Mouse (Mus musculus): Measurements from ENCODE around the gene Rapgef1. TPM values are rescaled to one million over a fixed set of nuclear protein-coding genes. Genes with fewer than 3 reads are reported as not detected.

Gene Rapgef1
- polyA plus RNA-seq, 1 experiment from 2014 or later = 19.8 TPM

DNA sequence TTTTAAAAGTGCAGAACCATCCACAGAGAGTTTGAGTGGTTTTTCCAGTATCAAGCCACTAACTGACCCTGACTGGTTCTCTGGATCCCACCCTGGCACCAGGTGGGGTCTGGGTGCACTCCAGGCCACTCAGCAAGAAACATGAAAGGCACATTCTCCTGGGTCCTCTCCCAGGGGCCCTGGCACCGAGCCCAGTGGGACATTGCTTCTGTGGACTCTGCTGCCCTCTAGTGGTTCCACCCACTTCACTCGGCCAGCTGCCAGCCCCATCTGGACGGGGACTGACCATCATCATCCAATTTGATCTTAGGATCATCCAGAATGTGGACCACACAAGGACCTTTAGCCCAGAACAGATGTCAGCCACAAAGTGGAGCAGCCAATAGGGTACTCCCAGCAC, 15.6 kb upstream of the Rapgef1 start:
- no peaks in the 10 kb centered on the region for H3K9me3 ChIP-seq
- H3K4me1 ChIP-seq (replicated peaks) = 0 out of 2 replicates have a peak, but pooled peaks cover 3% of the 10 kb centered on the region
- peaks cover 10% of the 10 kb centered on the region for H3K27me3 ChIP-seq
- ATAC-seq = peak; percentile 37; the same call in 1 of the 2 replicates
- no peaks in the 10 kb centered on the region for H3K36me3 ChIP-seq
- no peak overlapping the region for H3K9ac ChIP-seq (replicated peaks)
- no peak overlapping the region for H3K4me2 ChIP-seq (replicated peaks)
- H3K27ac ChIP-seq = no peak overlapping the region
- 2% methylated on average over 3 of the region's 3 CpGs for WGBS
- H3K4me3 ChIP-seq (replicated peaks) = no peak overlapping the region

DNA sequence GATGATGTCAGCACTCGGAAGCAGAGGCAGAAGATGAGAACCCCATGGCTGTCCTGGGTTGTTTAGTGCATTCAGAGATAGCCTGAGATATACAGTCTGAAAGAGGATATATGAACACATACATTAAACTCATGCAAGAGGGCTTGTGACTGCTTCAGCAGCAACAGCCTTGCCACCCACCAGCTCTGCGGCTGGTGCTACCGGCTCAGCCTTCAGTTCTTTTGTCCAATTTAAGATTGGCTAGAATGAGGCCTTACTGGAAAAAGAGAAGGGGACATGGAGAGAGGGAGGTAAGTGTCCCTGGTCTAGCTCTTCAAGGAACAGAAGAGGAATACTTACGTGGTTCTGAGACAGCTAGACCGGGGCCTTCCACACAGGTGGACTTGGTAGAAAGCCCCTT, 13.9 kb upstream of the Rapgef1 start:
- ATAC-seq = no peak
- H3K27ac ChIP-seq = no peak overlapping the region
- peaks cover 10% of the 10 kb centered on the region for H3K27me3 ChIP-seq
- no peak overlapping the region for H3K4me3 ChIP-seq (replicated peaks)
- H3K4me1 ChIP-seq (replicated peaks) = 0 out of 2 replicates have a peak, but pooled peaks cover 3% of the 10 kb centered on the region
- H3K4me2 ChIP-seq (replicated peaks) = no peak overlapping the region
- WGBS = 89% methylated on average over 5 of the region's 5 CpGs
- H3K36me3 ChIP-seq = no peaks in the 10 kb centered on the region
- no peaks in the 10 kb centered on the region for H3K9me3 ChIP-seq
- H3K9ac ChIP-seq (replicated peaks) = no peak overlapping the region

DNA sequence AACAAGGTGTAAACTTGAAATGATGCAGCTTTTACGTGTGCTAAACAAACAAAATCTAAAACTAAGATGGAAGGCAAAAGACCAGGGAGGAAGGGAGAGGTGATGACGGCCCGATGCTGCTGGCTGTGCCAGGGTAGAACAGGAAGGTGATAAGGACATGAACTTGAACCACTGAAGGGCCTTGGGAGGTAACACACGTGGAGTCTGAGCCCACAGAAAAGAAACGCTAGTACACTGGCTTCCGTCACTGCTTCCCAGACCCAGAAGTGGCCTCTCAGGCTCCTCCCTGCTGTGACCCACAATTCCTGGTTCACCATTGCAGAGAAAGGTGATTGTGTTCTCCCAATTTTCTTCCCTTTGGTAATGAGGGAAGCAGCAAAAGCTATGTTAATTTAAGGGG, 13.1 kb upstream of the Rapgef1 start:
- Histone ChIP-seq H3K27ac (no peak overlapping the region), H3K4me1 (replicated peaks) (0 out of 2 replicates have a peak, but pooled peaks cover 3% of the 10 kb centered on the region), H3K4me2 (replicated peaks) (no peak overlapping the region), H3K4me3 (replicated peaks) (no peak overlapping the region), H3K36me3 (no peaks in the 10 kb centered on the region), H3K9me3 (no peaks in the 10 kb centered on the region), H3K9ac (replicated peaks) (no peak overlapping the region), H3K27me3 (peaks cover 10% of the 10 kb centered on the region)
- 57% methylated on average over 6 of the region's 6 CpGs for WGBS
- ATAC-seq = no peak

DNA sequence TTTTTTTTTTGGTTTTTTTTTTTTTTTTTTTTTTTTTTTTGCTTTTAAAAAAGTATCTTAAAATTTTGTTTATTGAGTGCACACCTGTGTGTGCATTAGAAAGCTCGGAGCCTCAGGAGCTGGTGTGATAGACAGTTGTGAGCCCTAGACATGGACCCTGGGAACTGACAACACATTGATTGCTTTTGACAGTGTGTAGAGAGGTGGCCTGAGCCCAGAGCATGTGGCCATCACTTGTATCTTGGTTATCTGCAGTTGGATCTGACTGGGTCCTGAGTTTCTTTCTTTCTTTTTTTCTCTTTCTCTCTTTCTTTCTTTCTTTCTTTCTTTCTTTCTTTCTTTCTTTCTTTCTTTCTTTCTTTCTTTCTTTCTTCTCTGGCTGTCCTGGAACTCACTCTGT, 2.2 kb upstream of the Rapgef1 start:
- H3K27ac ChIP-seq = no peak overlapping the region
- H3K4me2 ChIP-seq (replicated peaks) = no peak overlapping the region
- H3K9me3 ChIP-seq = no peaks in the 10 kb centered on the region
- H3K9ac ChIP-seq (replicated peaks) = no peak overlapping the region
- no peaks in the 10 kb centered on the region for H3K27me3 ChIP-seq
- H3K4me1 ChIP-seq (replicated peaks) = peaks cover 20% of the 10 kb centered on the region
- H3K36me3 ChIP-seq = no peaks in the 10 kb centered on the region
- no peak overlapping the region for H3K4me3 ChIP-seq (replicated peaks)
- no peak for ATAC-seq
- WGBS = 89% methylated on average over 1 of the region's 1 CpGs

DNA sequence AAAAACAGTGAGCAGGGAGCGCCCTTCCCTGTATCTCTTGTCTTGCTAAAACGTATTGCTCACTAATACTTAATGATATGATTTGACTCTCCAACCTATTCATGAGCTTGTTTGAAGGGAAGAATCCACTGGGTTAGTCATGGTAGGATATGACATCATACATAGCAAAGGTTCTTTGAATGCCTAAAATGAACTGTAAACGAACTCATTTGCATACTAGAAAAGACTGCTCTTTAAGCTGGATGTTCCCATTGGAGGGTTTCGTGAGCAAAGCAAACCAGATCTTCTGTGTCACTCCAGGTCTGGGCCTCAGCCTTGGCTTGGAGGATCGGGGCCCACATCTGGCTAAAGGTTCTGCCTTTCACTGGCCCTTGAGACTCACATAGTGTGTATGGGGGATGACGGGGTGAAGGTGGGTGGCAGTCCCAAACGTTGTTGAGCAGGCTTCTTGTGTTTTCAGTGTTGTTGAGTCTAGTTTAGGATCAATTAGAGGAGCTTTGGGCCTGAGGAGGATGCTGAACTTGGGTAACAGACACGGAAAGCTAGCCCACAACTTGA, 515 bp upstream of the Rapgef1 start:
- Histone ChIP-seq H3K4me1 (replicated peaks) (peaks cover 35% of the 10 kb centered on the region), H3K9me3 (no peaks in the 10 kb centered on the region), H3K27ac (peak overlapping the region; percentile 9; the same call in 1 of the 2 replicates), H3K4me3 (replicated peaks) (peak overlapping the region; percentile 84), H3K4me2 (replicated peaks) (peak overlapping the region; percentile 23), H3K9ac (replicated peaks) (no peak overlapping the region), H3K36me3 (no peaks in the 10 kb centered on the region), H3K27me3 (no peaks in the 10 kb centered on the region)
- peak; percentile 46 for ATAC-seq
- 67% methylated on average over 8 of the region's 8 CpGs for WGBS

DNA sequence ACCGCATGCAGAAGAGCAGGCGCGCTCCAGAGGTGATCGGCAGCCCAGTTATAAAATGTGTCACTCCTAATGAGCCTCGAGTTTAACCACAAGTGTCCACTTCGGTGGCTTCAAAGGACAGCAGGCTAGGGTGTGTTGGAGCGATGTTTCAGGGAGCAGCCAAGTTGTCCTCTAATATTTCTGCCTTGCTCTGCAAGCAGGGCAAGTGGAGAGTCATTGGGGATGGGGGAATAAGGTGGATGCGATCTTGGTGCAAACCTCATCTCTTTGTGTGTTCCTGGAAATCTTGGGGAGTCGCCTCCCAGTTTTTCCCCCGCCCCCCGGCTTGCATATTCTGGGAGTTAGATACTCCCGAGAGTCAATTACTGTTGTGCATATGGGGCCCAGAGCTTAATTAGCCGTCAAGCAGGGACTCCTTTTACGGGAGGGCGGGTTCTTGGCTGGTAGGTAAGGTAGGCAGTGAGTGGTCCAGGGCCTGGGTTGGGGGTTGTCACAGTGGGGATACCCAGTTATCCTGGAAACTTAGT, 844 bp downstream of the Rapgef1 start:
- WGBS = 1% methylated on average over 15 of the region's 15 CpGs
- 0 out of 2 replicates have a peak, but pooled peaks have one; percentile 40 for ATAC-seq

DNA sequence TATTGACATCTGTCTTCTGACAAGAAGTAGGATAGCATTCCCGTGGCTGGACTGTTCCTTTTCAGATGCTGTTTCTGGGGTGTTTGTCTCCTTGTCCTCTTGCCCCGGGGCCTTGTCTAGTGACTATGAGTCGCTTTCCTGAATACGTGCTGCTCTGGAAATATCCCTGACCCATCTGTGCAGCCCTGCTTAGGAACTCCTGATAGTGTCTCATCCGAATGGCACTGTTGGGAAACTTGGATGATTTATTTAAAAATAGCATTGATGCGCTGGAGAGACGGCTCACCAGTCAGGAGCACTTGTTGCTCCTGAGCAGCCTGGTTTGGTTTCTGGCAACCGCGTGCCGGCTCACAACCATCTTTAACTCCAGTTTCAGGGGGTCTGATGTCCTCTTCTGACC, 1.6 kb downstream of the Rapgef1 start:
- H3K4me1 ChIP-seq (replicated peaks) = peaks cover 35% of the 10 kb centered on the region
- ATAC-seq = no peak
- H3K27me3 ChIP-seq = no peaks in the 10 kb centered on the region
- H3K9ac ChIP-seq (replicated peaks) = peak overlapping the region; percentile 93
- no peaks in the 10 kb centered on the region for H3K36me3 ChIP-seq
- WGBS = 79% methylated on average over 10 of the region's 10 CpGs
- peak overlapping the region; percentile 84 for H3K4me3 ChIP-seq (replicated peaks)
- H3K4me2 ChIP-seq (replicated peaks) = peak overlapping the region; percentile 92
- no peak overlapping the region for H3K27ac ChIP-seq
- no peaks in the 10 kb centered on the region for H3K9me3 ChIP-seq

More for the DNA sequence above, 844 bp downstream of the Rapgef1 start:
- Histone ChIP-seq H3K27me3 (no peaks in the 10 kb centered on the region), H3K9me3 (no peaks in the 10 kb centered on the region), H3K4me2 (replicated peaks) (peak overlapping the region; percentile 92), H3K4me3 (replicated peaks) (peak overlapping the region; percentile 84), H3K4me1 (replicated peaks) (peaks cover 35% of the 10 kb centered on the region), H3K27ac (peak overlapping the region; percentile 93), H3K36me3 (no peaks in the 10 kb centered on the region), H3K9ac (replicated peaks) (peak overlapping the region; percentile 93)

DNA sequence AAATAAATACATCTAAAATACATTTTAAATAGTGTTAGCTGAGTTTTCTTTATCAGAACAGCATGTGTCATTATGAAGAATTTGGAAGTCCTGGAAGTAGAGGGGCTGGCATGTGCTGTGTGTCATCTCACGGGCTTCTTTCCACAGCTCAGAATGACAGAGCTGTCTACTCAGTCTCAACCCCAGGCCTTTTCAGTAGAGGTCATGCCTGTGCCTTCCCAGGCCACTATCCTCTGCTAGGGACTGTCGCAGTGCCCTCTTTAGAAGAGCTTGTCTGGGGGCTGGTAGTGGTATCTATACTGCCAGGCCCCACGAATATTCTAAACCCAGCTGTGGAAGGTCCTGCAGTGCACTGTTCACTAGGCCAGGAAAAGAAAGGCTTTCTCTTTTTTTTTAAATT, 2.1 kb downstream of the Rapgef1 start:
- Histone ChIP-seq H3K9ac (replicated peaks) (peak overlapping the region; percentile 93), H3K9me3 (no peaks in the 10 kb centered on the region), H3K27me3 (no peaks in the 10 kb centered on the region), H3K4me3 (replicated peaks) (peak overlapping the region; percentile 84; the same call in 1 of the 2 replicates), H3K36me3 (no peaks in the 10 kb centered on the region), H3K4me2 (replicated peaks) (peak overlapping the region; percentile 92), H3K27ac (no peak overlapping the region), H3K4me1 (replicated peaks) (peaks cover 35% of the 10 kb centered on the region)
- WGBS = 91% methylated on average over 3 of the region's 3 CpGs
- ATAC-seq = no peak

DNA sequence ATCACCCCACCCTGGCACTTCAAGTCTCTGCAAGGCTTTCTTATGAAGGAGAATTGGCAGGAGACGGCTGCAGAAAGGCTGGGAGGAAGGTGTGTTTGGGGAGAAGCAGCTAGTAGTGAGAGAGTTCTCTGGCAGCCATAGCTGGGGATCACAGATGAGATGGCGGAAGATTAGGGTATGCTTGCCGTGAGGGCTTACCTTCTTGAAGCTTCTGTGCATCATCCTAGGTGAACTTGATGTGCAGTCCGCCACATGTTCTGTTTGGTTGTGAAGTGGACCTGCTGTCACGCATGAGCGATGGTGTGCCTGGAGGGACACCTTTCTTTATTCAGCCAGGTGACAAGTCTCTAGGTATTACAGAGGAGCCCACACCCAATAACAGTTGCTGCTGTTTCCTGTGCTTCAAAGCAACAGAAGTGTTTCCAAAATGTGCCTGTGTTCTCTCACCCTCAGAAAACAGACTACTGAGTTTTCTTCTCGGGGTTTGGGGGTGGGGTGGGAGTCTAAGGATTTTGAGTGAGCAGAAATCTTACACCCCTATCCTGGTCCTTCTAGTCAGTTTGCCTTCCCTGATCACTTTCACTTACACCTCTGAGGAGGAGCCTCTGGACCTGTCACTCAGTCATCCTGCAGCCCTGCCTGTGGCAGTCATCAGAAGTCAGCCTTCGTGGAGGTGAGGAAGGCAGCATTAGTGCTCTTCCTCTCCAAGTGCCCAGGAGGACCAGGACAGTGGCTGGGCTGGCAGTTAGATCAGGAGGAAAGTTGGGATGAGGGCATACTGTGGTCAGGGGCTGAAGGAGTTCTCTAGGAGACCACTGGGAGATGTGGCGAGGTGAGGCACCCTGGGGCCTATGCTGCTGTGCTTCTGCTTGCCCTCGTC, 2.8 kb downstream of the Rapgef1 start:
- 0 out of 2 replicates have a peak overlapping the region, but pooled peaks have one; percentile 23 for H3K9ac ChIP-seq (replicated peaks)
- no peaks in the 10 kb centered on the region for H3K27me3 ChIP-seq
- H3K4me3 ChIP-seq (replicated peaks) = no peak overlapping the region
- H3K36me3 ChIP-seq = no peaks in the 10 kb centered on the region
- 91% methylated on average over 10 of the region's 10 CpGs for whole genome bisulfite sequencing
- no peak for ATAC-seq
- H3K27ac ChIP-seq = no peak overlapping the region
- no peaks in the 10 kb centered on the region for H3K9me3 ChIP-seq
- no peak overlapping the region for H3K4me2 ChIP-seq (replicated peaks)
- peaks cover 35% of the 10 kb centered on the region for H3K4me1 ChIP-seq (replicated peaks)

DNA sequence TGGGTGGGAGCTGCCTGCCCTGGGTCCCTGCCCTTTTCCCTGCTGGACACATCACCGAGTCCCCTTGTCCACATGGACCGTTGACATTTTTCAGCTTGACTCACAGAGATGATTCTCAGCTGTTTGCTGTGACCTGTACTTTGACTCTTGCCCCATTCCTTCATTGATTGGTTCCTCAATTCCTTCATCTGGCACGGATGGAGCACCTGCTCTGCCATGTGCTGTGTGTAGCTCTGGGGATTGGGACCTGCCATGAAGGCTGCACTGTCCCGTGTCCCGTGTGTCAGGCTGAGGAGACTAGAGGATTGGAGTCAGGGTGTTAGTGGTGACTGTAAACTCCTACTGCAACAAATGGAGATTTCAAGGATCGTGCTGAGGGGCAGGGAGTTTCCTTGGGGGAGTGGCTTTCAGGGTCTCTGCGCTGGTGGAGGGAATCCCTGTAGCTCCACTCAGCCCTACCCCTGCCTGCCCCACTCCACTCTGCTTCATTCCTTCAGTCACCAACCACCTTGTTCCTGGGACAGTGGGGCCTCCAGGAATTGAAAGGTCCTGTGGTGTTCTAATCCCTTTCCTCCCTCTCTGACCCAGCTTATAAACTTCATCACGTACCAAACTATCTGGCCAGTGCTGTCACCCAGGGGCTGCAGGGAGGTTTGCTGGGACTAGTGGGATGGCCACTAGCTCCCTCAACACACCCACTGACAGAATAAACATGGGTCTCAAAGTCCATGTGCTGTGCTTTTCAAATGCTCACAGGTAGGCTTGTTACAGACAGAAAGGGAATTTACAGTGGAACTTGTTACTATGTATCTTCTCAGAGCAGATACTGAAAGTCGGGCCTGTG, 3.9 kb downstream of the Rapgef1 start:
- WGBS = 86% methylated on average over 9 of the region's 9 CpGs
- ATAC-seq = no peak
- no peak overlapping the region for H3K4me3 ChIP-seq (replicated peaks)

DNA sequence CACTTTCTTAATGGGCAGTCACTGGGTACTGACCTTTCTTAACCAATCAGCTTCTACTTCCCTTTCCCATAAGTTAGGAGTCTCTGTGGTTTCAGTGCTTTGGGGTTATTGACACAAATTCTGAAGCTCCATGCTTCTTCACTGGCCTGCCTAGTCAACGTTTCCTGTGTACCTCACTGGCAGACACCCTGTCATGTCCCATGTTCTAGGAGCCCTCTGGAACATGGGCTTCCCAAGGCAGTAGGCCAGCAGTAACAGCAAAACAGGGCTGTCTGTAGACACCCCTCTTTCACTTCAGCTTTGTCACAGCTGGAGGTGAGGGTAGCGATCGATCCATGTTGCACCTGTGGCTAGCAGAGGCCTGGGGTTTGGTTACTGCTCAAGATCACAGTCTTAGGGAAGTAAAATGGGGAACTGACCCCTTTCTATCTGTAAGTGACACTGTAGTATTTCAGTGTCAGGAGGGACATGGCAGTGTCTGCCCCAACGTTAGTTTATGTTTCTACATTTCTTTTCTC, 4.6 kb downstream of the Rapgef1 start:
- no peak overlapping the region for H3K4me3 ChIP-seq (replicated peaks)
- no peaks in the 10 kb centered on the region for H3K27me3 ChIP-seq
- no peak overlapping the region for H3K4me2 ChIP-seq (replicated peaks)
- H3K27ac ChIP-seq = no peak overlapping the region
- no peaks in the 10 kb centered on the region for H3K36me3 ChIP-seq
- 92% methylated on average over 4 of the region's 4 CpGs for WGBS
- peaks cover 50% of the 10 kb centered on the region for H3K4me1 ChIP-seq (replicated peaks)
- ATAC-seq = no peak
- no peaks in the 10 kb centered on the region for H3K9me3 ChIP-seq
- no peak overlapping the region for H3K9ac ChIP-seq (replicated peaks)

More for the DNA sequence above, 3.9 kb downstream of the Rapgef1 start:
- Histone ChIP-seq H3K4me2 (replicated peaks) (no peak overlapping the region), H3K9ac (replicated peaks) (no peak overlapping the region), H3K9me3 (no peaks in the 10 kb centered on the region), H3K36me3 (no peaks in the 10 kb centered on the region), H3K4me1 (replicated peaks) (peaks cover 44% of the 10 kb centered on the region), H3K27me3 (no peaks in the 10 kb centered on the region), H3K27ac (no peak overlapping the region)
